ENCODE assay signal across 11 mouse cellular contexts in genomic region chr8:105874301-105874700, GRCm38 (mm10). TPM values are rescaled to one million over a fixed set of nuclear protein-coding genes. Genes with fewer than 3 reads are reported as not detected.
DNase-seq lines count a peak whose midpoint lies in the region; ATAC-seq lines count a peak whose summit lies in the region.
"Had no signal": no experiment of that assay in that cellular context is flagged by ENCODE, and none has a peak within 500 bp of the region (broad histone marks: within the 10 kb centered on the region; RNA-seq: fewer than 3 reads in every experiment).

No protein-coding gene starts in this region.

- DNase-seq in gastrocnemius, adult 8-10 months (ENCODE audit: low spot score in 2 of 2) = peak; percentile 37 to 51
- no peak for DNase-seq in gastrocnemius, postnatal 4 days (ENCODE audit: low spot score in 2 of 2)
- peak; percentile 77 for DNase-seq in 3T3-L1 (ENCODE audit: low read depth, low spot score)
- DNase-seq in urinary bladder, postnatal 36 days (ENCODE audit: low spot score in 2 of 2) = no peak
- no peak for DNase-seq in urinary bladder, adult 18-20 months (ENCODE audit: low spot score in 2 of 2)
- no peak for DNase-seq in adrenal gland, postnatal 36 days
- DNase-seq: lung, postnatal 10 days had no signal

- peaks cover 12% of the 10 kb centered on the region; the same call in 1 of the 2 replicates for H3K4me1 ChIP-seq in brown adipose tissue, adult 24 weeks (ENCODE audit: control insufficient read depth, insufficient read depth, insufficient read length, low read length)
- peaks cover 30% of the 10 kb centered on the region for H3K4me1 ChIP-seq in heart, embryonic 13.5 days
- H3K4me1 ChIP-seq: hindbrain, embryonic 12.5 days; limb, embryonic 13.5 days had no signal

- no peaks in the 10 kb centered on the region for H3K27me3 ChIP-seq in heart, embryonic 13.5 days (replicated peaks)
- H3K27me3 ChIP-seq: hindbrain, embryonic 12.5 days; limb, embryonic 13.5 days had no signal

- 55% methylated on average over 6 of the region's 6 CpGs for WGBS in heart, embryonic 13.5 days

- peak overlapping the region; percentile 58 for H3K9ac ChIP-seq in heart, embryonic 13.5 days
- H3K9ac ChIP-seq: hindbrain, embryonic 12.5 days; limb, embryonic 13.5 days had no signal

- H3K36me3 ChIP-seq in heart, embryonic 13.5 days = peaks cover 81% of the 10 kb centered on the region

- no peak overlapping the region for H3K4me3 ChIP-seq in brown adipose tissue, adult 24 weeks (ENCODE audit: insufficient read depth, low read depth, low read length)
- H3K4me3 ChIP-seq in heart, embryonic 13.5 days = peak overlapping the region; percentile 28
- H3K4me3 ChIP-seq: hindbrain, embryonic 12.5 days; limb, embryonic 13.5 days had no signal

- no peaks in the 10 kb centered on the region for H3K9me3 ChIP-seq in heart, embryonic 13.5 days
- H3K9me3 ChIP-seq: hindbrain, embryonic 12.5 days; limb, embryonic 13.5 days had no signal

- ATAC-seq in heart, embryonic 13.5 days (ENCODE audit: extremely low read depth, insufficient number of reproducible peaks, low FRiP score, low TSS enrichment) = peak; percentile 40; the same call in 1 of the 2 replicates

- peak overlapping the region; percentile 86 for H3K27ac ChIP-seq in brown adipose tissue, adult 24 weeks (replicated peaks; ENCODE audit: low read depth, low read length)
- peak overlapping the region; percentile 87 for H3K27ac ChIP-seq in heart, embryonic 13.5 days (replicated peaks)
- H3K27ac ChIP-seq: hindbrain, embryonic 12.5 days; limb, embryonic 13.5 days had no signal

- H3K4me2 ChIP-seq in heart, embryonic 13.5 days = peak overlapping the region; percentile 56
- H3K4me2 ChIP-seq: hindbrain, embryonic 12.5 days; limb, embryonic 13.5 days had no signal

RNA-seq across cellular contexts. Expression of gene Edc4, which starts 6.4 kb away (rescaled TPM):
- 10 to 100 TPM; 18.8 to 21.9 (median 20.0) TPM for total RNA-seq in gastrocnemius, adult 8-10 months (2022)
- total RNA-seq in gastrocnemius, postnatal 4 days (2021) = 10 to 100 TPM; 38.8 to 44.5 TPM
- 6.2 and 8.6 TPM in 2 replicates for polyA plus RNA-seq in brown adipose tissue, adult 24 weeks (2012; ENCODE audit: insufficient read depth, insufficient read length, missing spikeins)
- 28.9 and 30.6 TPM in 2 replicates for polyA plus RNA-seq in heart, embryonic 13.5 days (2015; fragmentation: Nextera tagmentation; extraction: Ambion mirVana)
- 10 to 100 TPM; 31.6 to 38.2 TPM for total RNA-seq in adrenal gland, postnatal 36 days (2021)

RNA-seq across cellular contexts. Expression of gene Nutf2, which starts 13.9 kb away (rescaled TPM):
- 10 to 100 TPM; 21.4 to 44.7 (median 25.5) TPM for total RNA-seq in gastrocnemius, adult 8-10 months (2022)
- total RNA-seq in gastrocnemius, postnatal 4 days (2021) = 10 to 100 TPM; 78.1 to 89.5 TPM
- polyA plus RNA-seq in brown adipose tissue, adult 24 weeks (2012; ENCODE audit: insufficient read depth, insufficient read length, missing spikeins) = 5.0 TPM in 1 of 2 replicates, not detected in the other
- 177 and 212 TPM in 2 replicates for polyA plus RNA-seq in heart, embryonic 13.5 days (2015; fragmentation: Nextera tagmentation; extraction: Ambion mirVana)
- 10 to 100 TPM; 43.2 to 43.8 TPM for total RNA-seq in adrenal gland, postnatal 36 days (2021)

RNA-seq across cellular contexts. Expression of gene Nrn1l, which starts 19.1 kb away (rescaled TPM):
- total RNA-seq in gastrocnemius, adult 8-10 months (2022) = not detected
- total RNA-seq in gastrocnemius, postnatal 4 days (2021) = 1 to 10 TPM in 1 of 2 experiments, under 1 TPM in 1; 0.49 to 1.4 TPM
- not detected in 2 replicates for polyA plus RNA-seq in brown adipose tissue, adult 24 weeks (2012; ENCODE audit: insufficient read depth, insufficient read length, missing spikeins)
- 0.52 and 0.88 TPM in 2 replicates for polyA plus RNA-seq in heart, embryonic 13.5 days (2015; fragmentation: Nextera tagmentation; extraction: Ambion mirVana)
- 1 to 10 TPM in 1 of 2 experiments, under 1 TPM in 1; 0.59 to 1.7 TPM for total RNA-seq in adrenal gland, postnatal 36 days (2021)

RNA-seq across cellular contexts. Expression of gene Thap11, which starts 19.4 kb away (rescaled TPM):
- 10 to 100 TPM; 20.4 to 24.1 (median 22.0) TPM for total RNA-seq in gastrocnemius, adult 8-10 months (2022)
- total RNA-seq in gastrocnemius, postnatal 4 days (2021) = 10 to 100 TPM; 37.5 to 39.2 TPM
- polyA plus RNA-seq in brown adipose tissue, adult 24 weeks (2012; ENCODE audit: insufficient read depth, insufficient read length, missing spikeins) = 9.3 and 15.4 TPM in 2 replicates
- 44.8 and 47.1 TPM in 2 replicates for polyA plus RNA-seq in heart, embryonic 13.5 days (2015; fragmentation: Nextera tagmentation; extraction: Ambion mirVana)
- 10 to 100 TPM; 40.0 to 41.1 TPM for total RNA-seq in adrenal gland, postnatal 36 days (2021)

RNA-seq across cellular contexts. Expression of gene Cenpt, which starts 21.2 kb away (rescaled TPM):
- total RNA-seq in gastrocnemius, adult 8-10 months (2022) = 1 to 10 TPM in 1 of 4 experiments, under 1 TPM in 3; 0.31 to 1.4 (median 0.72) TPM
- 10 to 100 TPM; 11.5 to 12.9 TPM for total RNA-seq in gastrocnemius, postnatal 4 days (2021)
- 1.4 and 3.5 TPM in 2 replicates for polyA plus RNA-seq in brown adipose tissue, adult 24 weeks (2012; ENCODE audit: insufficient read depth, insufficient read length, missing spikeins)
- 37.1 and 40.5 TPM in 2 replicates for polyA plus RNA-seq in heart, embryonic 13.5 days (2015; fragmentation: Nextera tagmentation; extraction: Ambion mirVana)
- 1 to 10 TPM; 4.3 to 9.6 TPM for total RNA-seq in adrenal gland, postnatal 36 days (2021)

Comparison
In these comparisons a context has a peak if more than half of its experiments do, and no peak if none do; other contexts are left out.
1. DNase-seq: peak in gastrocnemius, adult 8-10 months (2 of 2) and 3T3-L1 (single experiment); none in gastrocnemius, postnatal 4 days (0 of 2), urinary bladder, postnatal 36 days (0 of 2), urinary bladder, adult 18-20 months (0 of 2) and adrenal gland, postnatal 36 days (0 of 2).